Mouse (Mus musculus): ENCODE measurements around the gene Prdx5. TPM values are rescaled to one million over a fixed set of nuclear protein-coding genes. Genes with fewer than 3 reads are reported as not detected.

The Prdx5 gene
- polyA plus RNA-seq, 1 experiment from 2014 or later, result 450 TPM

GRCm38 (mm10) chr19:6919876-6920740 is 10.2 kb upstream of the Prdx5 start:
- peak overlapping the region; percentile 60; the same call in 1 of the 2 replicates for H3K9ac ChIP-seq (replicated peaks; ENCODE audit: low read depth)
- peak overlapping the region; percentile 74; the same call in 1 of the 2 replicates for H3K4me3 ChIP-seq (ENCODE audit: low read depth, low read length)
- peaks cover under 1% of the 10 kb centered on the region for H3K27me3 ChIP-seq (replicated peaks; ENCODE audit: insufficient read depth, low read length)
- DNase-seq (ENCODE audit: low spot score), result peak; percentile 67
- peak overlapping the region; percentile 94 for H3K4me2 ChIP-seq (replicated peaks; ENCODE audit: low read depth, low read length)
- H3K9me3 ChIP-seq (ENCODE audit: low read length), result no peaks in the 10 kb centered on the region
- WGBS, result 38% methylated on average over 8 of the region's 8 CpGs
- no peaks in the 10 kb centered on the region for H3K36me3 ChIP-seq (ENCODE audit: insufficient read depth, low read length)
- no peak for ATAC-seq
- TF ChIP-seq EP300 (IDR thresholded peaks at IDR 0.05), result no peak
- TF ChIP-seq CTCF (IDR thresholded peaks at IDR 0.05), result no peak
- no peak overlapping the region; the same call in 1 of the 2 replicates for H3K27ac ChIP-seq (ENCODE audit: low read length)
- peaks cover 15% of the 10 kb centered on the region for H3K4me1 ChIP-seq (ENCODE audit: insufficient read depth, low read depth, low read length)

DNA sequence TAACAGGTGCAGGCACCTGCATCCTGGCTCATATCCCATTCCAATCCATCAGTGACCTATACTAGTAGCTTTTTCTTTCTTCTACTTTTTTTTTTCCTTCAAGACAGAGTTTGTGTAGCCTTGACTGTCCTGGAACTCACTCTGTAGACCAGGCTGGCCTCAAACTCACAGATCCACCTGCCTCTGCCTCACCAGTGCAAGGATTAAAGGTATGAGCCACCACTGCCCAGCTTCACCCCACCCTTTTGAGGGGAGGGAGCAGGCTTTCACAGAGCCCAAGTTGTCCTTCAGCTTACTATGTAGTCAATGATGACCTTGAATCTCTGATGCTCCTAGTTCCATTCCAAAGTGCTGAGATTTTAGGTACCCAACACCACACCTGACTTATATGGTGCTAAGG is 9.5 kb upstream of the Prdx5 start:
- Histone ChIP-seq H3K27ac (ENCODE audit: low read length) (no peak overlapping the region), H3K4me3 (ENCODE audit: low read depth, low read length) (no peak overlapping the region), H3K36me3 (ENCODE audit: insufficient read depth, low read length) (no peaks in the 10 kb centered on the region), H3K27me3 (replicated peaks; ENCODE audit: insufficient read depth, low read length) (no peaks in the 10 kb centered on the region; the same call in 1 of the 2 replicates), H3K4me1 (ENCODE audit: insufficient read depth, low read depth, low read length) (peaks cover 15% of the 10 kb centered on the region), H3K9ac (replicated peaks; ENCODE audit: low read depth) (no peak overlapping the region), H3K9me3 (ENCODE audit: low read length) (no peaks in the 10 kb centered on the region), H3K4me2 (replicated peaks; ENCODE audit: low read depth, low read length) (no peak overlapping the region)
- DNase-seq (ENCODE audit: low spot score), result no peak
- TF ChIP-seq EP300 (IDR thresholded peaks at IDR 0.05) (no peak), CTCF (IDR thresholded peaks at IDR 0.05) (no peak)
- no peak for ATAC-seq

- Histone ChIP-seq H3K9me3 (ENCODE audit: low read length) (no peaks in the 10 kb centered on the region), H3K27me3 (replicated peaks; ENCODE audit: insufficient read depth, low read length) (no peaks in the 10 kb centered on the region; the same call in 1 of the 2 replicates), H3K4me2 (replicated peaks; ENCODE audit: low read depth, low read length) (no peak overlapping the region), H3K9ac (replicated peaks; ENCODE audit: low read depth) (no peak overlapping the region), H3K4me3 (ENCODE audit: low read depth, low read length) (no peak overlapping the region), H3K27ac (ENCODE audit: low read length) (no peak overlapping the region), H3K36me3 (ENCODE audit: insufficient read depth, low read length) (no peaks in the 10 kb centered on the region), H3K4me1 (ENCODE audit: insufficient read depth, low read depth, low read length) (peaks cover 15% of the 10 kb centered on the region)
- ATAC-seq, result no peak
- no peak for DNase-seq (ENCODE audit: low spot score)
- 86% methylated on average over 4 of the region's 4 CpGs for WGBS
- no peak for TF ChIP-seq EP300 (IDR thresholded peaks at IDR 0.05)
- TF ChIP-seq CTCF (IDR thresholded peaks at IDR 0.05), result no peak
Measured at GRCm38 (mm10) chr19:6918321-6918720, 8.4 kb upstream of the Prdx5 start.

DNA sequence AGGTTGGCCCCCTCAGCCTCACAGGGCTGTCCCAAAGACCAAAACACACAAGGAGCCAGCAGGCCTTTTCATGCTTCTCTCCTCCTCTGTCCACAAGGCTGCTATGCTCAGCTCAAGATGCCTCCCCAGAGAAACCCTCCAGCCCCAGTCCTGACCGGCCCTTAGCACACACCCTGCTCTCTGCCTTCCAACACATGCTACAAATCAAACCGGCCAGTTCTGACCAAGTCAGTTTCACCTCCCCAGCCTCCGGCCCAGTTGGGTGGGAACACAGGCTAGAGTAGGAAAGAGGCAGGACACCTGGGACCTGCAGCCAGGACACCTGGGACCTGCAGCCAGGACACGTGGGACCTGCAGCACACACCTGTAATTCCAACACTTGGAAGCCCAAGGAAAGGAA is 6.6 kb upstream of the Prdx5 start:
- ATAC-seq, result no peak
- no peak for DNase-seq (ENCODE audit: low spot score)
- Histone ChIP-seq H3K27ac (ENCODE audit: low read length) (no peak overlapping the region), H3K9ac (replicated peaks; ENCODE audit: low read depth) (no peak overlapping the region), H3K36me3 (ENCODE audit: insufficient read depth, low read length) (peaks cover 4% of the 10 kb centered on the region; the same call in 1 of the 2 replicates), H3K4me3 (ENCODE audit: low read depth, low read length) (no peak overlapping the region), H3K27me3 (replicated peaks; ENCODE audit: insufficient read depth, low read length) (no peaks in the 10 kb centered on the region), H3K9me3 (ENCODE audit: low read length) (no peaks in the 10 kb centered on the region), H3K4me1 (ENCODE audit: insufficient read depth, low read depth, low read length) (peaks cover 11% of the 10 kb centered on the region), H3K4me2 (replicated peaks; ENCODE audit: low read depth, low read length) (no peak overlapping the region)
- no peak for TF ChIP-seq EP300 (IDR thresholded peaks at IDR 0.05)
- no peak for TF ChIP-seq CTCF (IDR thresholded peaks at IDR 0.05)
- 74% methylated on average over 4 of the region's 4 CpGs for WGBS

DNA sequence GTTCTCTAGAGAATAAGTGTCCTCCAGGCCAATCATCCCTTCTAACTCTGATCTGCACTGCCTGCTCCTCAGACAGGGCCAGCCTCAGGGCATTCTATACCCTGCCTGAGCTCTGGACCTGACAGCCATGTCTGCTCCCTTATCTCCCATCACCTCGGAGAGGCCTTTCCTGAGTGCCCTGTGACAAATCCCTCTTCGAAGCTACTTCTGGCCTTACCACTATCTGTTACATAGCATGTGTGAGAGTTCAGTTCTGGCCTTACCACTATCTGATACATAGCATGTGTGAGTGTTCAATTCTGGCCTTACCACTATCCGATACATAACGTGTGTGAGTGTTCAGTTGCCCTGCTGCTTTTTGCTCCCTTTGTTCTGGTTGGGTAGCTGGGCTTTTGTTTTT is 5.4 kb upstream of the Prdx5 start:
- peaks cover 4% of the 10 kb centered on the region; the same call in 1 of the 2 replicates for H3K36me3 ChIP-seq (ENCODE audit: insufficient read depth, low read length)
- no peak for TF ChIP-seq EP300 (IDR thresholded peaks at IDR 0.05)
- TF ChIP-seq CTCF (IDR thresholded peaks at IDR 0.05), result no peak
- WGBS, result 67% methylated on average over 4 of the region's 4 CpGs

GRCm38 (mm10) chr19:6914540-6914939 is 4.6 kb upstream of the Prdx5 start:
- TF ChIP-seq CTCF (IDR thresholded peaks at IDR 0.05) (no peak), EP300 (IDR thresholded peaks at IDR 0.05) (no peak)
- no peaks in the 10 kb centered on the region for H3K9me3 ChIP-seq (ENCODE audit: low read length)
- H3K4me2 ChIP-seq (replicated peaks; ENCODE audit: low read depth, low read length), result no peak overlapping the region
- H3K4me1 ChIP-seq (ENCODE audit: insufficient read depth, low read depth, low read length), result no peaks in the 10 kb centered on the region
- no peaks in the 10 kb centered on the region for H3K27me3 ChIP-seq (replicated peaks; ENCODE audit: insufficient read depth, low read length)
- WGBS, result 90% methylated on average over 9 of the region's 9 CpGs
- no peak overlapping the region for H3K27ac ChIP-seq (ENCODE audit: low read length)
- H3K4me3 ChIP-seq (ENCODE audit: low read depth, low read length), result no peak overlapping the region
- H3K36me3 ChIP-seq (ENCODE audit: insufficient read depth, low read length), result peaks cover 4% of the 10 kb centered on the region; the same call in 1 of the 2 replicates
- H3K9ac ChIP-seq (replicated peaks; ENCODE audit: low read depth), result no peak overlapping the region
- no peak for ATAC-seq
- no peak for DNase-seq (ENCODE audit: low spot score)

More for the DNA sequence above, 5.4 kb upstream of the Prdx5 start:
- Histone ChIP-seq H3K4me3 (ENCODE audit: low read depth, low read length) (no peak overlapping the region), H3K9me3 (ENCODE audit: low read length) (no peaks in the 10 kb centered on the region), H3K9ac (replicated peaks; ENCODE audit: low read depth) (no peak overlapping the region), H3K4me1 (ENCODE audit: insufficient read depth, low read depth, low read length) (peaks cover 5% of the 10 kb centered on the region), H3K4me2 (replicated peaks; ENCODE audit: low read depth, low read length) (no peak overlapping the region), H3K27me3 (replicated peaks; ENCODE audit: insufficient read depth, low read length) (no peaks in the 10 kb centered on the region), H3K27ac (ENCODE audit: low read length) (no peak overlapping the region)
- DNase-seq (ENCODE audit: low spot score) (no peak), ATAC-seq (no peak)
